Mouse (Mus musculus): ENCODE results near the gene Was. TPM values are rescaled to one million over a fixed set of nuclear protein-coding genes. Genes with fewer than 3 reads are reported as not detected.
A peak's percentile ranks its signal among the peaks of the same experiment; 100 is the strongest.

The Was gene
- total and polyA plus RNA-seq, 2 experiments from 2014 or later: 0.30 to 0.81 TPM

GRCm38 (mm10) chrX:8123821-8124470, 33.6 kb upstream of the Was start:
- H3K27me3 ChIP-seq (ENCODE audit: insufficient read depth, low read length): no peaks in the 10 kb centered on the region
- H3K4me2 ChIP-seq (ENCODE audit: low read depth): no peak overlapping the region
- peaks cover 24% of the 10 kb centered on the region for H3K36me3 ChIP-seq (ENCODE audit: insufficient read depth)
- no peaks in the 10 kb centered on the region for H3K4me1 ChIP-seq (ENCODE audit: insufficient read depth)
- no peak overlapping the region for H3K9ac ChIP-seq
- ATAC-seq (no peak), DNase-seq (no peak)
- no peak for TF ChIP-seq CTCF (IDR thresholded peaks at IDR 0.05; ENCODE audit: low read depth)
- 76% methylated on average over 6 of the region's 6 CpGs for WGBS
- no peak overlapping the region for H3K4me3 ChIP-seq (ENCODE audit: low read depth, low read length)
- H3K9me3 ChIP-seq (ENCODE audit: low read length): no peaks in the 10 kb centered on the region
- H3K27ac ChIP-seq (ENCODE audit: low read depth, low read length): no peak overlapping the region

- no peaks in the 10 kb centered on the region for H3K4me1 ChIP-seq (ENCODE audit: insufficient read depth)
- H3K36me3 ChIP-seq (ENCODE audit: insufficient read depth): no peaks in the 10 kb centered on the region
- DNase-seq: no peak
- no peak overlapping the region for H3K9ac ChIP-seq
- H3K27ac ChIP-seq (ENCODE audit: low read depth, low read length): no peak overlapping the region
- H3K9me3 ChIP-seq (ENCODE audit: low read length): no peaks in the 10 kb centered on the region
- no peak for TF ChIP-seq CTCF (IDR thresholded peaks at IDR 0.05; ENCODE audit: low read depth)
- no peaks in the 10 kb centered on the region for H3K27me3 ChIP-seq (ENCODE audit: insufficient read depth, low read length)
- H3K4me3 ChIP-seq (ENCODE audit: low read depth, low read length): no peak overlapping the region
- H3K4me2 ChIP-seq (ENCODE audit: low read depth): no peak overlapping the region
- ATAC-seq: no peak
Measured at GRCm38 (mm10) chrX:8117264-8117663, 27.0 kb upstream of the Was start.

- no peaks in the 10 kb centered on the region for H3K9me3 ChIP-seq (ENCODE audit: low read length)
- H3K27ac ChIP-seq (ENCODE audit: low read depth, low read length): no peak overlapping the region
- no peaks in the 10 kb centered on the region for H3K36me3 ChIP-seq (ENCODE audit: insufficient read depth)
- no peak for TF ChIP-seq CTCF (IDR thresholded peaks at IDR 0.05; ENCODE audit: low read depth)
- H3K9ac ChIP-seq: no peak overlapping the region
- DNase-seq (no peak), ATAC-seq (no peak)
- H3K4me2 ChIP-seq (ENCODE audit: low read depth): no peak overlapping the region
- H3K4me3 ChIP-seq (ENCODE audit: low read depth, low read length): no peak overlapping the region
- 73% methylated on average over 4 of the region's 4 CpGs for WGBS
- H3K27me3 ChIP-seq (ENCODE audit: insufficient read depth, low read length): no peaks in the 10 kb centered on the region
- H3K4me1 ChIP-seq (ENCODE audit: insufficient read depth): no peaks in the 10 kb centered on the region
Measured at GRCm38 (mm10) chrX:8115275-8115674, 25.0 kb upstream of the Was start.

- no peak for TF ChIP-seq CTCF (IDR thresholded peaks at IDR 0.05; ENCODE audit: low read depth)
- H3K9ac ChIP-seq: no peak overlapping the region
- no peak overlapping the region for H3K27ac ChIP-seq (ENCODE audit: low read depth, low read length)
- 88% methylated on average over 3 of the region's 3 CpGs for WGBS
- no peaks in the 10 kb centered on the region for H3K36me3 ChIP-seq (ENCODE audit: insufficient read depth)
- H3K9me3 ChIP-seq (ENCODE audit: low read length): no peaks in the 10 kb centered on the region
- ATAC-seq: no peak
- H3K4me2 ChIP-seq (ENCODE audit: low read depth): no peak overlapping the region
- no peak for DNase-seq
- H3K4me3 ChIP-seq (ENCODE audit: low read depth, low read length): no peak overlapping the region
- no peaks in the 10 kb centered on the region for H3K27me3 ChIP-seq (ENCODE audit: insufficient read depth, low read length)
- no peaks in the 10 kb centered on the region for H3K4me1 ChIP-seq (ENCODE audit: insufficient read depth)
Measured at GRCm38 (mm10) chrX:8105019-8105418, 14.7 kb upstream of the Was start.

- H3K27ac ChIP-seq (ENCODE audit: low read depth, low read length): no peak overlapping the region
- DNase-seq (no peak), ATAC-seq (no peak)
- no peaks in the 10 kb centered on the region for H3K36me3 ChIP-seq (ENCODE audit: insufficient read depth)
- no peaks in the 10 kb centered on the region for H3K27me3 ChIP-seq (ENCODE audit: insufficient read depth, low read length)
- WGBS: 60% methylated on average over 7 of the region's 7 CpGs
- no peak overlapping the region for H3K4me3 ChIP-seq (ENCODE audit: low read depth, low read length)
- no peaks in the 10 kb centered on the region for H3K4me1 ChIP-seq (ENCODE audit: insufficient read depth)
- no peak overlapping the region for H3K4me2 ChIP-seq (ENCODE audit: low read depth)
- no peak overlapping the region for H3K9ac ChIP-seq
- no peak for TF ChIP-seq CTCF (IDR thresholded peaks at IDR 0.05; ENCODE audit: low read depth)
- no peaks in the 10 kb centered on the region for H3K9me3 ChIP-seq (ENCODE audit: low read length)
Measured at GRCm38 (mm10) chrX:8102213-8102668, 11.9 kb upstream of the Was start.

- H3K27ac ChIP-seq (ENCODE audit: low read depth, low read length): peak overlapping the region; percentile 86
- no peaks in the 10 kb centered on the region for H3K9me3 ChIP-seq (ENCODE audit: low read length)
- H3K4me1 ChIP-seq (ENCODE audit: insufficient read depth): no peaks in the 10 kb centered on the region
- peak; percentile 78 for TF ChIP-seq CTCF (IDR thresholded peaks at IDR 0.05; ENCODE audit: low read depth)
- no peaks in the 10 kb centered on the region for H3K36me3 ChIP-seq (ENCODE audit: insufficient read depth)
- no peaks in the 10 kb centered on the region for H3K27me3 ChIP-seq (ENCODE audit: insufficient read depth, low read length)
- WGBS: 29% methylated on average over 3 of the region's 3 CpGs
- ATAC-seq (peak; percentile 75), DNase-seq (peak; percentile 96)
- 0 out of 2 replicates have a peak overlapping the region, but pooled peaks have one; percentile 25 for H3K9ac ChIP-seq
- no peak overlapping the region for H3K4me3 ChIP-seq (ENCODE audit: low read depth, low read length)
- no peak overlapping the region for H3K4me2 ChIP-seq (ENCODE audit: low read depth)
Measured at GRCm38 (mm10) chrX:8101017-8101416, 10.7 kb upstream of the Was start.

GRCm38 (mm10) chrX:8099435-8099834, 9.1 kb upstream of the Was start:
- TF ChIP-seq CTCF (IDR thresholded peaks at IDR 0.05; ENCODE audit: low read depth): no peak
- Histone ChIP-seq H3K27me3 (ENCODE audit: insufficient read depth, low read length) (no peaks in the 10 kb centered on the region), H3K9me3 (ENCODE audit: low read length) (no peaks in the 10 kb centered on the region), H3K4me2 (ENCODE audit: low read depth) (no peak overlapping the region), H3K27ac (ENCODE audit: low read depth, low read length) (no peak overlapping the region), H3K36me3 (ENCODE audit: insufficient read depth) (no peaks in the 10 kb centered on the region), H3K9ac (no peak overlapping the region), H3K4me3 (ENCODE audit: low read depth, low read length) (no peak overlapping the region), H3K4me1 (ENCODE audit: insufficient read depth) (no peaks in the 10 kb centered on the region)
- no peak for ATAC-seq
- no peak for DNase-seq
- whole genome bisulfite sequencing: 56% methylated on average over 4 of the region's 4 CpGs

Data from forebrain, postnatal 0 days (tissue).